Mouse (Mus musculus) midbrain, postnatal 0 days (tissue): ENCODE results near the gene Apopt1. TPM values are rescaled to one million over a fixed set of nuclear protein-coding genes. Genes with fewer than 3 reads are reported as not detected.

Source experiments
- ATAC-seq: fragments of 200-750 bp; cut with Nextera tagmentation; 2 replicates; pipeline ENCODE4 v1.8.0; 2017; ENCODE audit warnings: moderate number of reproducible peaks, mild to moderate bottlenecking, moderate TSS enrichment, moderate library complexity; ENCODE audit not compliant: low FRiP score
- DNase-seq: peaks from one replicate; pipeline ENCODE4 v3.0.0-alpha.2; 2015; ENCODE audit warnings: low spot score
- H3K27ac ChIP-seq: fragments of 300-500 bp; sonication (generic); 2 replicates; pipeline ENCODE4 v1.5.1; 2014; ENCODE audit warnings: low read depth, mild to moderate bottlenecking, low read length, mixed read lengths
- H3K27me3 ChIP-seq: fragments of 300-500 bp; sonication (generic); 2 replicates; pipeline ENCODE4 v1.6.1; 2014; ENCODE audit warnings: low read length, control low read depth, mixed read lengths; ENCODE audit not compliant: insufficient read depth
- H3K36me3 ChIP-seq: fragments of 300-500 bp; sonication (generic); 2 replicates; pipeline ENCODE4 v1.6.1; 2014; ENCODE audit warnings: low read length, control low read depth, mixed read lengths; ENCODE audit not compliant: insufficient read depth
- H3K4me1 ChIP-seq: fragments of 300-500 bp; sonication (generic); 2 replicates; pipeline ENCODE4 v1.6.1; 2014; ENCODE audit warnings: mild to moderate bottlenecking, control low read depth, antibody characterized with exemption, low read length, mixed read lengths; ENCODE audit not compliant: insufficient read depth
- H3K4me2 ChIP-seq: fragments of 300-500 bp; sonication (generic); 2 replicates; pipeline ENCODE4 v1.6.1; 2014; ENCODE audit warnings: low read depth, mild to moderate bottlenecking, low read length, mixed read lengths; ENCODE audit not compliant: poor library complexity, severe bottlenecking
- H3K4me3 ChIP-seq: fragments of 300-500 bp; sonication (generic); 2 replicates; pipeline ENCODE4 v1.5.1; 2014; ENCODE audit warnings: low read depth, mild to moderate bottlenecking, low read length, moderate library complexity
- H3K9ac ChIP-seq: fragments of 300-500 bp; sonication (generic); replicated peaks from 2 replicates; pipeline ENCODE4 v1.6.1; 2014; ENCODE audit warnings: mild to moderate bottlenecking, low read length, moderate library complexity, mixed read lengths; ENCODE audit not compliant: poor library complexity, severe bottlenecking
- H3K9me3 ChIP-seq: fragments of 300-500 bp; sonication (generic); 2 replicates; pipeline ENCODE4 v1.6.1; 2016; ENCODE audit warnings: low read length, control low read depth
- CTCF ChIP-seq: IDR thresholded peaks from 2 replicates; pipeline ENCODE4 v1.5.1; 2016; ENCODE audit warnings: antibody characterized with exemption, mild to moderate bottlenecking
- WGBS: fragments of 180-500 bp; shearing (Covaris S2); extraction: QIAGEN DNeasy Blood & Tissue Kit; methylation state at CpG from one replicate; pipeline ENCODE4 v1.1.7; 2014; 5-methylcytosine and 5-hydroxymethylcytosine counted together
- polyA plus RNA-seq: library from polyadenylated mRNA; unstranded; fragments of >200 nt; fragmentation: Nextera tagmentation; extraction: Ambion mirVana; gene quantifications from 2 replicates; pipeline ENCODE4 v1.2.1, GENCODE M21; 2015
- total RNA-seq: library from RNA; depleted of rRNA; stranded (reverse); fragments of >200 nt; gene quantifications from 2 replicates; pipeline ENCODE4 v1.2.3, GENCODE M21; 2014

Gene Apopt1
- total and polyA plus RNA-seq, 2 experiments from 2014 or later, result 17.9 to 63.1 TPM

DNA sequence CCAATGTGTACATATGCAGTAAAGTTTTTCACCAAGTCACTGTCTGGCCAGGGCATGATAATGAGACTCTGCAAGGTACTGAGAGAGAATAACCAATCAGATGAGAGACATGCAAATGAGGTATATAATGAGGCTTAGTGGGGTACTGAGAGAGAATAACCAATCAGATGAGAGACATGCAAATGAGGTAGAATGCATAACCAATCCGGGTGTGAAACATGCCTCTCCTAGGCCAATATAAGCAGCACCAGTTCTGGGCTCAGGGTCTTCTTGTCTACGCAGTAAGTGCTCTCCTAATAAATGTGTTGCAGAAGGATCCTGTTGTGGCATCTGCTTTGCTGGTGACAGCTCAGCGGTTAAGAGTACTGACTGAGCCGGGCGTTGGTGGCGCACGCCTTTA lies 3.4 kb downstream of the Apopt1 start:
- 97% methylated on average over 7 of the region's 7 CpGs for WGBS

GRCm38 (mm10) chr12:111718656-111719055 lies 5.6 kb downstream of the Apopt1 start:
- peak; percentile 28 for DNase-seq
- H3K4me2 ChIP-seq, result no peak overlapping the region
- TF ChIP-seq CTCF, result no peak
- no peaks in the 10 kb centered on the region for H3K36me3 ChIP-seq
- no peak overlapping the region for H3K4me3 ChIP-seq
- 28% methylated on average over 8 of the region's 8 CpGs for WGBS
- no peaks in the 10 kb centered on the region for H3K4me1 ChIP-seq
- H3K27me3 ChIP-seq, result no peaks in the 10 kb centered on the region
- H3K9ac ChIP-seq, result no peak overlapping the region
- H3K27ac ChIP-seq, result no peak overlapping the region
- ATAC-seq, result no peak
- no peaks in the 10 kb centered on the region for H3K9me3 ChIP-seq

More for the DNA sequence above, 3.4 kb downstream of the Apopt1 start:
- H3K9me3 ChIP-seq, result no peaks in the 10 kb centered on the region
- DNase-seq, result no peak
- H3K9ac ChIP-seq, result no peak overlapping the region
- no peaks in the 10 kb centered on the region for H3K27me3 ChIP-seq
- H3K4me1 ChIP-seq, result peaks cover 2% of the 10 kb centered on the region; the same call in 1 of the 2 replicates
- no peak overlapping the region for H3K4me3 ChIP-seq
- H3K36me3 ChIP-seq, result no peaks in the 10 kb centered on the region
- H3K4me2 ChIP-seq, result no peak overlapping the region
- no peak for ATAC-seq
- H3K27ac ChIP-seq, result no peak overlapping the region
- TF ChIP-seq CTCF, result no peak

- no peak overlapping the region for H3K4me2 ChIP-seq
- no peak for ATAC-seq
- no peak overlapping the region for H3K9ac ChIP-seq
- DNase-seq, result no peak
- no peak for TF ChIP-seq CTCF
- H3K27ac ChIP-seq, result no peak overlapping the region
- WGBS, result 83% methylated on average over 4 of the region's 4 CpGs
- H3K27me3 ChIP-seq, result no peaks in the 10 kb centered on the region
- H3K9me3 ChIP-seq, result no peaks in the 10 kb centered on the region
- H3K36me3 ChIP-seq, result peaks cover 9% of the 10 kb centered on the region; the same call in 1 of the 2 replicates
- H3K4me1 ChIP-seq, result no peaks in the 10 kb centered on the region
- no peak overlapping the region for H3K4me3 ChIP-seq
Measured at GRCm38 (mm10) chr12:111720222-111720621, 7.2 kb downstream of the Apopt1 start.

DNA sequence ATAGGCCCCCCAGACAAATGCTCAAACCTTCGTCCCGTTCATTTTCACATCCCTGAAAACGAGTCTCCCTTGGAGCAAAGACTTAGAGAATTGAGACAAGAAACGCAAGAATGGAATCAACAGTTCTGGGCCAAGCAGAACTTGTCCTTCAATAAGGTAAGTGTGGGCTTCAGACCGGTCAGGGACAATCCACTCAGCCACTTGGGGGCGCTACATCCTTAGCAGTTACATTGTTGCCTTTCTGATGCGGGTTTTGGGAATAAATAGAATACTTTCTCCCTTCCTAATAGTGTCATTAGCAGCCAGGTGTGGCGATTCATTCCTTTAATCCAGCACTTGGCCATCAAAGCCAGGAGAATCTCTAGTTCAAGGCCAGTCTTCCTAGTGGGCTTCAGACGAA lies 9.6 kb downstream of the Apopt1 start:
- Histone ChIP-seq H3K27ac (no peak overlapping the region), H3K4me2 (no peak overlapping the region), H3K9ac (no peak overlapping the region), H3K4me1 (no peaks in the 10 kb centered on the region), H3K4me3 (no peak overlapping the region), H3K9me3 (no peaks in the 10 kb centered on the region), H3K36me3 (peaks cover 14% of the 10 kb centered on the region), H3K27me3 (no peaks in the 10 kb centered on the region)
- TF ChIP-seq CTCF, result peak; percentile 67
- ATAC-seq (no peak), DNase-seq (peak; percentile 42)
- whole genome bisulfite sequencing, result 76% methylated on average over 9 of the region's 9 CpGs

DNA sequence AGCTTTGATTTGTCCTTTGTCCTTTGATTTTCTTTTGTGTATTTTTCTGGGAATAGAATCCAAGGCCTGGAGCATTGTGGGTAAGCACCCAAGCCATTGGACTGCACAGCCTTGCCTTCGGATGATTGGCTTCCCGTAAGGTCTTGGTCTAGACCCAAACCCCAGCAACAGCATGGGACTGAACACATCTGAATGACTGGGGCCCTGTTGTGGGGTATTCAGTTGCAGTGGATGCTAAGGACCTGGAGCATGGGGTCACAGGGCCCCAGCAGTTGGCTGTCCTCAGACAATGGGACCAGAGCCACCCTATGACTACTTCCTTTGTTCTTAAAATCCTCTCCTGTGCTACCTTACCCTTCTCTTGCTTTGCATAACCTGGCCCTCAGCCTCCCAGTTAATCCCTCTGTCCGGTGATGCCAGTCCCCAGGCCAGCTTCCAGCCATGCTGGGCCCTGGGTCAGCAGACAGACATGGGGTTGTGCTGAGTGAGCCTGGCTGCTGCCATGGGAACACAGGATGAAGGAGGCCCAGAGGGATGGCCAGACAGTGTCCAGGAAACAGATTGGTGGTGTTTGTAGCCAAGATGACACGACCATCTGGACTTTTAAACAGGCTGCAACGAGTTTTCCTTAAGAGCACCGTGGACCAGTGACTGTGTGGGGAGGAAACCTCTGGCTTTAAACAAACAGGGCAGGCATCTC lies 11.7 kb downstream of the Apopt1 start:
- no peak for TF ChIP-seq CTCF
- DNase-seq (peak; percentile 82), ATAC-seq (peak; percentile 80)
- 30% methylated on average over 6 of the region's 6 CpGs for WGBS
- no peaks in the 10 kb centered on the region for H3K9me3 ChIP-seq
- H3K4me1 ChIP-seq, result no peaks in the 10 kb centered on the region
- no peaks in the 10 kb centered on the region for H3K27me3 ChIP-seq
- no peak overlapping the region for H3K27ac ChIP-seq
- H3K4me3 ChIP-seq, result no peak overlapping the region
- no peak overlapping the region for H3K9ac ChIP-seq
- H3K36me3 ChIP-seq, result peaks cover 14% of the 10 kb centered on the region
- H3K4me2 ChIP-seq, result no peak overlapping the region

DNA sequence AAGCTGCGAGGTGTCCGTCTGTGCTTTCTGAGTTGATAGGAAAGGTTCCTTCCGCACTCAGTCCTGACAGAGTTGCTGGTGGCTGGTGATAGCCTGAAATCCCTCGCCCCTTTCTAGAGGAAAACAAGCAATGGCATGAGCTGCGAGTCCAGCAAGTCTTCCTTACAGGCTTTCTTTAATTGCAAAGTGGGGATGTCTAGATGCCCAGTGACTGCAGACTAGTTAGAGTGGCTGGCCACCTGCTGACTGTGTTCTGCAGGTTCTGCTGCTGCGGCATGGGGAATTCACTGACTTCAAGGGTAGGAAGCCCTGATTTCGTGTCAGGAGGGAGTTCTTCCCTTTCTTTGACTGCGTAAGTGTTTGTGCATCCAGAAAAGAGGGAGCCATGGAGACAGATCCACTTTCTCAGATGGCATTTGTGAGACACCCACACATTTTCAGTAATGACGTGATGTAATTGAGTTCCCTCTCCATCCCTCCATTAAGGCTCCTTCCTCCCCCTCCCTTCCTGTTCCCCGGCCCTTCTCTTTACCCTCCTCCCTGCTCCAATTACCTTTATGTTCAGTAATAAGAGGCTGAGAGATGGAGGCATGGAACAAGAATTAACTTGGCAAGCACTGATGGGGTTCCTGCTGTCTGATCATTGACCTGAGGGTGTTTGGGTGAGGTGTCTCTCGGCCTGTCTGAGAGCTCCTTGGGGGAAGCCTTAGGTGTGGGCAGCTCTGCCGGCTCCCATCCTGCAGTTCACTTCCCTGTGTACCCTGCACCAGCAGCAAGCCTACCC lies 12.5 kb downstream of the Apopt1 start:
- Histone ChIP-seq H3K9me3 (no peaks in the 10 kb centered on the region), H3K4me1 (no peaks in the 10 kb centered on the region), H3K9ac (no peak overlapping the region), H3K36me3 (peaks cover 14% of the 10 kb centered on the region), H3K4me3 (no peak overlapping the region), H3K4me2 (no peak overlapping the region), H3K27ac (peak overlapping the region; percentile 12; the same call in 1 of the 2 replicates), H3K27me3 (no peaks in the 10 kb centered on the region)
- ATAC-seq (no peak), DNase-seq (no peak)
- no peak for TF ChIP-seq CTCF
- WGBS, result 62% methylated on average over 12 of the region's 12 CpGs
